Mouse (Mus musculus) intestine, embryonic 15.5 days (tissue): ENCODE results near the gene Ndufb10. TPM values are rescaled to one million over a fixed set of nuclear protein-coding genes. Genes with fewer than 3 reads are reported as not detected.
A peak's percentile ranks its signal among the peaks of the same experiment; 100 is the strongest.

Source experiments
- ATAC-seq: fragments of 200-750 bp; cut with Nextera tagmentation; 2 replicates; pipeline ENCODE4 v1.8.0; 2017; ENCODE audit warnings: moderate TSS enrichment, moderate library complexity
- H3K27ac ChIP-seq: fragments of 300-500 bp; sonication (generic); 2 replicates; pipeline ENCODE4 v1.5.1; 2015; ENCODE audit warnings: mild to moderate bottlenecking, inconsistent platforms
- H3K27me3 ChIP-seq: fragments of 300-500 bp; sonication (generic); replicated peaks from 2 replicates; pipeline ENCODE4 v1.6.1; 2015; ENCODE audit warnings: inconsistent platforms
- H3K36me3 ChIP-seq: fragments of 300-500 bp; sonication (generic); 2 replicates; pipeline ENCODE4 v1.6.1; 2015; ENCODE audit warnings: inconsistent platforms
- H3K4me1 ChIP-seq: fragments of 300-500 bp; sonication (generic); replicated peaks from 2 replicates; pipeline ENCODE4 v1.6.1; 2015; ENCODE audit warnings: inconsistent platforms
- H3K4me2 ChIP-seq: fragments of 300-500 bp; sonication (generic); replicated peaks from 2 replicates; pipeline ENCODE4 v1.6.1; 2015; ENCODE audit warnings: mild to moderate bottlenecking, inconsistent platforms
- H3K4me3 ChIP-seq: fragments of 300-500 bp; sonication (generic); replicated peaks from 2 replicates; pipeline ENCODE4 v1.5.1; 2015; ENCODE audit warnings: inconsistent platforms
- H3K9ac ChIP-seq: fragments of 300-500 bp; sonication (generic); 2 replicates; pipeline ENCODE4 v1.6.1; 2015; ENCODE audit warnings: inconsistent platforms
- H3K9me3 ChIP-seq: fragments of 300-500 bp; sonication (generic); 2 replicates; pipeline ENCODE4 v1.6.1; 2016; ENCODE audit warnings: inconsistent platforms
- WGBS: fragments of 180-500 bp; shearing (Covaris S2); methylation state at CpG from one replicate; pipeline ENCODE4 v1.1.7; 2015; 5-methylcytosine and 5-hydroxymethylcytosine counted together
- polyA plus RNA-seq: library from polyadenylated mRNA; unstranded; fragments of >200 nt; fragmentation: Nextera tagmentation; extraction: Ambion mirVana; gene quantifications from 2 replicates; pipeline ENCODE4 v1.2.1, GENCODE M21; 2015

Gene Ndufb10
- polyA plus RNA-seq, 1 experiment from 2014 or later = 303 TPM

- peak; percentile 44 for ATAC-seq
- H3K9ac ChIP-seq = no peak overlapping the region
- no peaks in the 10 kb centered on the region for H3K27me3 ChIP-seq
- H3K4me2 ChIP-seq = peak overlapping the region; percentile 61
- H3K36me3 ChIP-seq = peaks cover 7% of the 10 kb centered on the region
- 12% methylated on average over 5 of the region's 5 CpGs for WGBS
- no peaks in the 10 kb centered on the region for H3K9me3 ChIP-seq
- peaks cover 35% of the 10 kb centered on the region for H3K4me1 ChIP-seq
- H3K27ac ChIP-seq = peak overlapping the region; percentile 58; the same call in 1 of the 2 replicates
- H3K4me3 ChIP-seq = peak overlapping the region; percentile 3
Observed at GRCm38 (mm10) chr17:24672141-24672540, 52.1 kb downstream of the Ndufb10 start.

Other genes starting within 250 kb of the Ndufb10 start
- 25.2 and 27.3 TPM in 2 replicates for gene Mlst8, start 245.4 kb downstream of the Ndufb10 start, polyA plus RNA-seq
- 1.5 and 1.8 TPM in 2 replicates for gene Caskin1, start 235.9 kb downstream of the Ndufb10 start, polyA plus RNA-seq
- gene Traf7, start 196.5 kb downstream of the Ndufb10 start, polyA plus RNA-seq = 81.6 and 89.3 TPM in 2 replicates
- 5.2 and 8.7 TPM in 2 replicates for gene Rab26, start 190.3 kb downstream of the Ndufb10 start, polyA plus RNA-seq
- gene Pkd1, start 174.6 kb downstream of the Ndufb10 start, polyA plus RNA-seq = 16.9 and 17.4 TPM in 2 replicates
- 41.0 and 45.7 TPM in 2 replicates for gene Tsc2, start 91.8 kb downstream of the Ndufb10 start, polyA plus RNA-seq
- gene Nthl1, start 91.8 kb downstream of the Ndufb10 start, polyA plus RNA-seq = 15.6 and 18.1 TPM in 2 replicates
- 43.9 and 49.2 TPM in 2 replicates for gene Slc9a3r2, start 74.2 kb downstream of the Ndufb10 start, polyA plus RNA-seq
- gene Npw, start 66.0 kb downstream of the Ndufb10 start, polyA plus RNA-seq = 0.30 and 0.56 TPM in 2 replicates
- 20.0 and 20.5 TPM in 2 replicates for gene Zfp598, start 54.8 kb downstream of the Ndufb10 start, polyA plus RNA-seq
- 7.0 and 7.7 TPM in 2 replicates for gene Syngr3, start 34.5 kb downstream of the Ndufb10 start, polyA plus RNA-seq
- gene Gfer, start 28.3 kb downstream of the Ndufb10 start, polyA plus RNA-seq = 41.8 and 45.9 TPM in 2 replicates
- gene Noxo1, start 28.2 kb downstream of the Ndufb10 start, polyA plus RNA-seq = 10.3 and 10.4 TPM in 2 replicates
- gene Tbl3, start 16.8 kb downstream of the Ndufb10 start, polyA plus RNA-seq = 67.3 and 67.5 TPM in 2 replicates
- 0.11 and 0.19 TPM in 2 replicates for gene Rnf151, start 6.4 kb downstream of the Ndufb10 start, polyA plus RNA-seq
- 1,514 and 1,667 TPM in 2 replicates for gene Rps2, start 6.4 kb downstream of the Ndufb10 start, polyA plus RNA-seq
- not detected in 2 replicates for gene Rpl3l, start 3.3 kb upstream of the Ndufb10 start, polyA plus RNA-seq
- 32.4 and 33.9 TPM in 2 replicates for gene Msrb1, start 12.2 kb upstream of the Ndufb10 start, polyA plus RNA-seq
- gene Hs3st6, start 28.5 kb upstream of the Ndufb10 start, polyA plus RNA-seq = 0.78 and 0.81 TPM in 2 replicates
- not detected in 2 replicates for gene Meiob, start 79.8 kb upstream of the Ndufb10 start, polyA plus RNA-seq
- 55.1 and 69.8 TPM in 2 replicates for gene Hagh, start 115.7 kb upstream of the Ndufb10 start, polyA plus RNA-seq
- gene Fahd1, start 125.9 kb upstream of the Ndufb10 start, polyA plus RNA-seq = 77.1 and 77.6 TPM in 2 replicates
- gene Igfals, start 141.5 kb upstream of the Ndufb10 start, polyA plus RNA-seq = 3.4 and 4.4 TPM in 2 replicates
- gene Nubp2, start 161.9 kb upstream of the Ndufb10 start, polyA plus RNA-seq = 51.5 and 57.9 TPM in 2 replicates
- gene Spsb3, start 162.2 kb upstream of the Ndufb10 start, polyA plus RNA-seq = 32.0 and 33.4 TPM in 2 replicates
- 27.3 and 27.4 TPM in 2 replicates for gene Eme2, start 170.6 kb upstream of the Ndufb10 start, polyA plus RNA-seq
- 111 and 117 TPM in 2 replicates for gene Mrps34, start 170.6 kb upstream of the Ndufb10 start, polyA plus RNA-seq
- 71.7 and 85.4 TPM in 2 replicates for gene Nme3, start 172.0 kb upstream of the Ndufb10 start, polyA plus RNA-seq
- gene Mapk8ip3, start 212.5 kb upstream of the Ndufb10 start, polyA plus RNA-seq = 22.4 and 23.2 TPM in 2 replicates
- 183 and 187 TPM in 2 replicates for gene Jpt2, start 236.2 kb upstream of the Ndufb10 start, polyA plus RNA-seq